Mouse (Mus musculus) liver, embryonic 13.5 days (tissue): ENCODE measurements around the gene Gdnf. TPM values are rescaled to one million over a fixed set of nuclear protein-coding genes. Genes with fewer than 3 reads are reported as not detected.

Source experiments
- ATAC-seq: fragments of 200-750 bp; cut with Nextera tagmentation; 2 replicates; pipeline ENCODE4 v1.8.0; 2017; ENCODE audit warnings: low read depth, mild to moderate bottlenecking, moderate number of reproducible peaks, moderate library complexity
- DNase-seq: peaks from one replicate; pipeline ENCODE4 v3.0.0; 2022
- H3K27ac ChIP-seq: fragments of 300-500 bp; sonication (generic); 2 replicates; pipeline ENCODE4 v1.5.1; 2015; ENCODE audit warnings: moderate library complexity, mild to moderate bottlenecking, inconsistent platforms
- H3K27me3 ChIP-seq: fragments of 300-500 bp; sonication (generic); 2 replicates; pipeline ENCODE4 v1.6.1; 2015; ENCODE audit warnings: mild to moderate bottlenecking, inconsistent platforms
- H3K36me3 ChIP-seq: fragments of 300-500 bp; sonication (generic); 2 replicates; pipeline ENCODE4 v1.6.1; 2015; ENCODE audit warnings: mild to moderate bottlenecking, inconsistent platforms
- H3K4me1 ChIP-seq: fragments of 300-500 bp; sonication (generic); replicated peaks from 2 replicates; pipeline ENCODE4 v1.6.1; 2015; ENCODE audit warnings: inconsistent platforms
- H3K4me2 ChIP-seq: fragments of 300-500 bp; sonication (generic); 2 replicates; pipeline ENCODE4 v1.6.1; 2015; ENCODE audit warnings: inconsistent platforms, mild to moderate bottlenecking, moderate library complexity
- H3K4me3 ChIP-seq: fragments of 300-500 bp; sonication (generic); replicated peaks from 2 replicates; pipeline ENCODE4 v1.5.1; 2015; ENCODE audit warnings: mild to moderate bottlenecking, inconsistent platforms
- H3K9ac ChIP-seq: fragments of 300-500 bp; sonication (generic); 2 replicates; pipeline ENCODE4 v1.6.1; 2015; ENCODE audit warnings: mild to moderate bottlenecking, inconsistent platforms
- H3K9me3 ChIP-seq: fragments of 300-500 bp; sonication (generic); replicated peaks from 2 replicates; pipeline ENCODE4 v1.6.1; 2016; ENCODE audit warnings: inconsistent platforms
- WGBS: fragments of 180-500 bp; shearing (Covaris S2); methylation state at CpG from one replicate; pipeline ENCODE4 v1.1.7; 2015; ENCODE audit not compliant: insufficient replicate concordance; 5-methylcytosine and 5-hydroxymethylcytosine counted together
- polyA plus RNA-seq: library from polyadenylated mRNA; unstranded; fragments of >200 nt; fragmentation: Nextera tagmentation; extraction: Ambion mirVana; gene quantifications from 2 replicates; pipeline ENCODE4 v1.2.1, GENCODE M21; 2015

Gene Gdnf
- polyA plus RNA-seq, 1 experiment from 2014 or later, result not detected

DNA sequence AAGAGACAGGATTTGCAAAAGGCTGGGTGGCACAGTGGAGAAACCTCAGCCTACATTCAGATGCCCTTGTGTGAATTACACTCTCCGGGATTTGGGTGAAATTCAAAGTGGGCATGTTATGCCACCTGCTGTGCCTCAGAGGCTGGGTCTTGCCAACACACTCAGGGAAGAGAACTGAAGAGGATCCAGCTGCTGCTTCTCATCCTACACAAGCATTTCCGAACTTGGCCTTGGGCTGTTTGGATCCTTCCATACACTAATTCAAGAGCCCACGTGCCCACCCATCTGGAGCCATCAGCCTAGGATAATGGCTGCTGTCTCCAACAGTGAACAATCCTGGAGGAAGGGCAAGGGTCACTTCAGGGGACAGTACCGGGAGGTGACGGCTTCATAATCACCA, 52.7 kb downstream of the Gdnf start:
- H3K9ac ChIP-seq, result no peak overlapping the region
- H3K4me1 ChIP-seq, result no peaks in the 10 kb centered on the region
- no peak overlapping the region for H3K4me2 ChIP-seq
- DNase-seq (no peak), ATAC-seq (no peak)
- WGBS, result 49% methylated on average over 5 of the region's 5 CpGs
- H3K9me3 ChIP-seq, result no peaks in the 10 kb centered on the region
- no peak overlapping the region for H3K27ac ChIP-seq
- H3K36me3 ChIP-seq, result no peaks in the 10 kb centered on the region
- H3K4me3 ChIP-seq, result no peak overlapping the region
- H3K27me3 ChIP-seq, result no peaks in the 10 kb centered on the region

DNA sequence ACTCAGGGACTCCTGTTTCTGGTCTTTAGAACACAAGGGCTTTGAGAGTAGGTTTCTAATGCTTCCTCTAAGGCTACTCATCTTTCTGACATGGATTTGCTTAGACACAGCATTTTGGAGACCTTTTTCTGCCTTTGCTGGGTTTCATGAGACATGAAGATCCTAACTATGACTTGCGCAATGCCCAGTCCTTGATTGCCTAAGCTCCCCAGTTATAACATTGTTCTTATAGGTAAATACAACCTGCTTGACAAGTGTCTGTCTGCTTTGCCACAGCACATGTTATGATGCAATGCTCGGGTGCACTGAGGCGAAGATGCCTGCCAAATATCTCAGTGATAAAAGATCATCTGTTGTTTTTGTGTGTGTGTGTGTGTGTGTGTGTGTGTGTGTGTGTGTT, 54.7 kb downstream of the Gdnf start:
- no peaks in the 10 kb centered on the region for H3K36me3 ChIP-seq

DNA sequence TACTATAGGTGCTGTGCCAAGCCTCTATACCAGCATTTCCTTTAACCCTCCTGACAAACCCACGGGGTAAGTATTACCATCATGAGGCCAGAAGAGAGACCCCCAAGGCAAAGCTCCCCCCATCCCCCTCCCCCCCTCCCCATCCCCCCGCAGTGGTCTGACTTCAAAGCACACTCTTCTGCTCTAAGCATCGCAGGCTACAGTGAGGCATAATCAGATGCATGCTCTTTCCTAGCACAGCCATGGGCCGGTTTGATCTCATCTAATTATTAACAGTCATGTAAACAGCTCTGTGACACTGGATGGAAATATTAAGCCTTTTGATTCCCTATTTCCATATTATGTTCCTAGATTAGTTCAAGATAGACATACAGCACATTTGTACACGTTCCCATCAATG, 61.8 kb downstream of the Gdnf start:
- WGBS, result 65% methylated on average over 5 of the region's 5 CpGs
- ATAC-seq (no peak), DNase-seq (no peak)
- no peak overlapping the region for H3K4me3 ChIP-seq
- H3K36me3 ChIP-seq, result no peaks in the 10 kb centered on the region
- H3K9me3 ChIP-seq, result no peaks in the 10 kb centered on the region
- no peak overlapping the region for H3K9ac ChIP-seq
- no peak overlapping the region for H3K27ac ChIP-seq
- H3K4me2 ChIP-seq, result no peak overlapping the region
- H3K4me1 ChIP-seq, result no peaks in the 10 kb centered on the region
- H3K27me3 ChIP-seq, result no peaks in the 10 kb centered on the region

More for the DNA sequence above, 54.7 kb downstream of the Gdnf start:
- no peak for ATAC-seq
- no peak overlapping the region for H3K4me2 ChIP-seq
- no peaks in the 10 kb centered on the region for H3K4me1 ChIP-seq
- H3K4me3 ChIP-seq, result no peak overlapping the region
- no peaks in the 10 kb centered on the region for H3K27me3 ChIP-seq
- no peak for DNase-seq
- H3K9ac ChIP-seq, result no peak overlapping the region
- no peak overlapping the region for H3K27ac ChIP-seq
- WGBS, result 64% methylated on average over 3 of the region's 3 CpGs
- H3K9me3 ChIP-seq, result no peaks in the 10 kb centered on the region

DNA sequence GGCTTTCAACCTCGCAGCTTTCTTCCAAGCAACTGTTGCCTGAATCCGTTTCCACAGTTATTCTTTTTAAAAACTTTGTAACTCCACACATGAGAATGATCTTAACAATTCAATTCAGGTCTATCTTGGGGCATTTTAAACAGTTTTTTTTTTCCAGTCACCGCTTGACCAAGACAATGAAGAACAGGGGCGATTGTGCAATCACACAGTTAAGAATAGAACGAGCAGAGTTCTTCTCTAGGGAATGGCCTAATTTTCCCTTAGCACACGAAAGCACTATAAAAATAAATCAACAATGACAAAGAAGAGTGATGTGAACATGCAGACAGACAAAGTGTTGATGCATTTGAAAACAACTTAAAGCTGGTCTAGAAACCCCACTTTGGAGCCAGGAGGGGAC, 65.2 kb downstream of the Gdnf start:
- Histone ChIP-seq H3K27me3 (no peaks in the 10 kb centered on the region), H3K4me1 (no peaks in the 10 kb centered on the region), H3K4me2 (no peak overlapping the region), H3K9me3 (no peaks in the 10 kb centered on the region), H3K4me3 (no peak overlapping the region), H3K27ac (no peak overlapping the region), H3K9ac (no peak overlapping the region), H3K36me3 (no peaks in the 10 kb centered on the region)
- DNase-seq (no peak), ATAC-seq (no peak)
- 57% methylated on average over 6 of the region's 6 CpGs for WGBS

DNA sequence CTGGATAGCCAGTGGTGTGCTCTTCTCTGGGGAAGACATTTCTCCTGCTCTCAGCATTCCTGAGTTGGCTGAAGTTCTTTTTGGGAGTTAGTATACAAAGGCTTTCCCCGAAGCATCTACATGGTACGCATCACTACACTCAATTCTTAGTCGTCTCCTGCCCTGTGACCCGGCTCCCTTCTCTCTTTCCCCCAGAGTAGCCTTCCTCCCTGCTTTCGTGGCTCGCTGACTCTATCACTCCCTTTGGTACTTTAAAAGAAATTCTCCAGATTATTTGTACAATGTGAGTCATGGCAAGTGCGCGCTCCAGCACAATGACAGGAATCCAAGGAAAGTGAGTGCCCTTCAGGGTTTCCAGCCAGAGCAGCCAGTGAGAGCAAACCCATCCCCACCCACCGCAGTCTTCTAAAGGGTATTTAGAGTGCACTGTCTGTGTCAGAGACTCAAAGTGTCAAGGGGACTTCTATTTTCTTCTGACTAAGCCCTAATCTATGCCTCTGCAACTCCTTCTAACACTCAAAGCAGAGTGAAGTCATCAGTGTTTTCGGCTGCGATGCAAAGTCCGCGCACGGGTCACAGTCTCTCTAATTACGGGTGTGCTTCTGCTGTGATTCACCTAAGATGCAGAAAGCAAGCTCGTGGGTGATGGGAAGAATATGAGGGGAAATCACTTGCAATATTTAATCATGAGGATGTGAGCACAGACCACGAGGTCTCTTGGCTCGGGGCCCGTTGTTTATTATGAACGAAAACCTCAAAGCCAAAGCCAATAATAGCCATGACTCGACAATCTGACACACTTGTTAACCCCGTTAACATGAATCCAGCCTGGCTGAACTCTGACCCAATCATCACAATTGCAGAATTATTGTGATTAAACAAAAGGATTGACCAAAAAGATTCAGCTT, 67.2 kb downstream of the Gdnf start:
- Histone ChIP-seq H3K9ac (no peak overlapping the region), H3K27ac (no peak overlapping the region), H3K27me3 (no peaks in the 10 kb centered on the region), H3K36me3 (0 out of 2 replicates have a peak, but pooled peaks cover 3% of the 10 kb centered on the region), H3K4me2 (no peak overlapping the region), H3K4me1 (no peaks in the 10 kb centered on the region), H3K4me3 (no peak overlapping the region), H3K9me3 (no peaks in the 10 kb centered on the region)
- DNase-seq (no peak), ATAC-seq (no peak)
- 76% methylated on average over 22 of the region's 22 CpGs for WGBS

DNA sequence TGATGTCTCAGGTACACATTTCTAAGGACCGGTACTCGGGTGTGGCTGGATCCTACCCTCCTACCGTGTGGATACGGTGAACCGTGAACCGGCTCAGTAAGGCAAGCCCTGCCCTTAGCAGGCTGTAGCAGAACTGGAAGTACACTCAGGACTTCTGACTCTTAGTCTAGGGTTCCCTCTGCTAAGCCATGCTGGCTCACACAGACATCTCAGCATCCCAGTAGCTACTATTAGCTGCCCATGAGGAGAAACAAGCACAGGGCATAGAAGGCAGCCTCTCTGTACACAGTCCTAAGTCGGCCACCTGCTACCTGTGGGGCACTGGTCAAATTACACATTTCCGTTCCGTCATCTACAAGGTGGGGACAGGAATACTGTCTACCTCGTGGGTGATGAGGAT, 68.2 kb downstream of the Gdnf start:
- DNase-seq (no peak), ATAC-seq (no peak)
- H3K4me1 ChIP-seq, result no peaks in the 10 kb centered on the region
- 0 out of 2 replicates have a peak, but pooled peaks cover 3% of the 10 kb centered on the region for H3K36me3 ChIP-seq
- no peaks in the 10 kb centered on the region for H3K27me3 ChIP-seq
- H3K9ac ChIP-seq, result no peak overlapping the region
- 80% methylated on average over 10 of the region's 10 CpGs for WGBS
- no peak overlapping the region for H3K27ac ChIP-seq
- no peak overlapping the region for H3K4me3 ChIP-seq
- no peak overlapping the region for H3K4me2 ChIP-seq
- H3K9me3 ChIP-seq, result no peaks in the 10 kb centered on the region

DNA sequence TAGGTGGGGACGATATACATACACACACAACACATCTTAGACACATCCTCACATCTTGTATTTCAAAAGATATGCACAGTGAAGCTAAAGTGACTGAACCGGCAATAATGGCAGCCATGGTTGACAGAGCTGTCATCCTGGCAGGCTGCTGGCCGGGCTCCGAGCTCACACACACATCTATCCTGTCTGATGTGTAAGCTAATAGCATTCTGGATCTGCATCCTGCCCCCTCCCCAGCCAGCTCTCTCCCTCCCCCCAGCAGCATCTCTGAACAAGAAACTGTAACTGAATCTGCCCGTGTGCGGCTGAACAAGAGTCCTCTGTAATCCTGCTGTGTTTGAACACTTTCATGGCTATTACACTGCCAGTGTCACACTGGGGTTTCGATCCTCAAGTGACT, 69.3 kb downstream of the Gdnf start:
- ATAC-seq, result no peak
- 81% methylated on average over 7 of the region's 7 CpGs for WGBS
- no peaks in the 10 kb centered on the region for H3K27me3 ChIP-seq

DNA sequence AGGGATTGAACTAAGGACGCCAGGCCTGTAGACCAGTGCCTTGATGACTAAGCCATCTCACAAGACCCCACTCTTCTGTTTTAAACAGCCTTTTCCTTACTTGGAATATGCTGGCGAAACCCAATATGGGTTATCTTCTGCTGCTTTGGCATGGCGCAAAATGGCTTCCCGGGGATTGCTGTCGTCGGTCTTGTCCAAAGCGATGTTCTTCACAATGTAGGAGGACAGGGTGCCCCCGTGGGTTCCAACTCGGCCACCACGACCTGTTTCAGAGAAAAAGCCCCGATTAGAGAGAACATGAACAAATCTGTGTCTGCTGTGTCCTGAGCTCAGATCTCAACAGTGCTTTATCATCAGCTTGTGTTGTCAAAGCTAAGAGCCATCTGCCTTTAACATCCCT, 73.5 kb downstream of the Gdnf start:
- ATAC-seq (no peak), DNase-seq (no peak)
- no peaks in the 10 kb centered on the region for H3K27me3 ChIP-seq
- H3K4me3 ChIP-seq, result no peak overlapping the region
- H3K9me3 ChIP-seq, result no peaks in the 10 kb centered on the region
- no peaks in the 10 kb centered on the region for H3K4me1 ChIP-seq
- no peak overlapping the region for H3K27ac ChIP-seq
- peaks cover 6% of the 10 kb centered on the region for H3K36me3 ChIP-seq
- WGBS, result 79% methylated on average over 11 of the region's 11 CpGs
- no peak overlapping the region for H3K9ac ChIP-seq
- H3K4me2 ChIP-seq, result no peak overlapping the region

More for the DNA sequence above, 69.3 kb downstream of the Gdnf start:
- no peaks in the 10 kb centered on the region for H3K4me1 ChIP-seq
- no peak overlapping the region for H3K4me2 ChIP-seq
- no peak overlapping the region for H3K4me3 ChIP-seq
- DNase-seq, result no peak
- H3K9me3 ChIP-seq, result no peaks in the 10 kb centered on the region
- no peak overlapping the region for H3K27ac ChIP-seq
- no peak overlapping the region for H3K9ac ChIP-seq
- H3K36me3 ChIP-seq, result peaks cover 6% of the 10 kb centered on the region

DNA sequence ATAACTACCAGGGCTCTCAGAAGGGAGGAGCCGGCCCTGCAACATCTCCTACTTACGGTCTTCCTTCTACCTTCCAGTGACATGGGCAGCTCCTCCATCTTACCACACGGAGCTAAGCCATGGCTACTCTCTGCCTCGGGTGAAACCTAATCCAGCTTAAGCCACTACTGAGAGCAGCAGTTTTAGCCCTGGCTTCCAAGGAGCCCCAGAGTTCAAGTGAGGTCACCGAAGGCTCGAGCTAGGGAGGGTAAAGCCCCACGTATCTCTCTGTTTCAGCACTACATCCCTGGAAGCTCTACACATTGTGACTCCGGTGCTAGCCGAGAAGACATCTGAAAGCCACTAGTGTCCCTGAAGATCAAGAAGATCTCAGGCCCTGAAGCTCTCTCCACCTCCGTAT, 74.5 kb downstream of the Gdnf start:
- no peak for DNase-seq

DNA sequence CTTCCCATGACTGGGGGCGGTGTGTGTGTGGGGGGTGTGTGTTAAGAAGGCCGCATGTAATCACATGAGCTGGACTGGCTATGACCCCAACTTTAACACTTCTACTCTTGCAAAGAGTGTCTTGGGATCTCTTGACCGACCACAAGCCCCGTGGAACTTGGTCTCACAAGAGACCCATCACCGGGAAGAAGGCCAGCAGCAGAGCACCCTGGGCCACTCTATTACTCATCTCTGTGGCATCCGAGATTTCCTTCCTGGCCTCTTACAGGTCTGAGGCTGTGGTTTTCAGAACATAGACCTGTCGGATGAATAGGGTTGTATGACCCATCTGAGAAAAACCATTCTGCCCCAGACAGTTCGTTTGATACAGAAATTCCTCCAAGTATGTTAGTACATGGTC, 75.9 kb downstream of the Gdnf start:
- Histone ChIP-seq H3K9me3 (no peaks in the 10 kb centered on the region), H3K27ac (no peak overlapping the region), H3K9ac (no peak overlapping the region), H3K4me2 (no peak overlapping the region), H3K4me3 (no peak overlapping the region), H3K4me1 (no peaks in the 10 kb centered on the region), H3K36me3 (peaks cover 4% of the 10 kb centered on the region), H3K27me3 (no peaks in the 10 kb centered on the region)
- WGBS, result 72% methylated on average over 8 of the region's 8 CpGs
- DNase-seq (no peak), ATAC-seq (no peak)

More for the DNA sequence above, 74.5 kb downstream of the Gdnf start:
- no peaks in the 10 kb centered on the region for H3K4me1 ChIP-seq
- H3K27ac ChIP-seq, result no peak overlapping the region
- no peak overlapping the region for H3K9ac ChIP-seq
- ATAC-seq, result no peak
- H3K36me3 ChIP-seq, result peaks cover 6% of the 10 kb centered on the region
- WGBS, result 75% methylated on average over 10 of the region's 10 CpGs
- H3K9me3 ChIP-seq, result no peaks in the 10 kb centered on the region
- no peaks in the 10 kb centered on the region for H3K27me3 ChIP-seq
- no peak overlapping the region for H3K4me3 ChIP-seq
- no peak overlapping the region for H3K4me2 ChIP-seq
